Mouse (Mus musculus) megakaryocyte, embryonic 14.5 days (primary cell): ENCODE results near the gene Pafah2. TPM values are rescaled to one million over a fixed set of nuclear protein-coding genes. Genes with fewer than 3 reads are reported as not detected.
"Not testable (repeated sequence)": the region's sequence is repeated elsewhere in the genome, so short reads cannot be mapped to it uniquely, and the experiment has no call there.

Source experiments
- H3K27me3 ChIP-seq: replicated peaks from 2 replicates; pipeline ENCODE3; 2012; ENCODE audit warnings: inconsistent platforms
- H3K36me3 ChIP-seq: replicated peaks from 2 replicates; pipeline ENCODE3; 2012; ENCODE audit warnings: low read length, inconsistent platforms, mixed read lengths
- H3K4me1 ChIP-seq: 2 replicates; pipeline ENCODE4 v1.6.1; 2012; ENCODE audit warnings: inconsistent platforms
- H3K4me3 ChIP-seq: replicated peaks from 2 replicates; pipeline ENCODE3; 2012; ENCODE audit warnings: moderate library complexity, mild to moderate bottlenecking, inconsistent platforms
- H3K9me3 ChIP-seq: 2 replicates; pipeline ENCODE4 v1.6.1; 2012; ENCODE audit warnings: inconsistent platforms
- FLI1 ChIP-seq: IDR thresholded peaks from 2 replicates; pipeline ENCODE4 v1.6.1; 2012; ENCODE audit warnings: low read length, inconsistent platforms, mixed read lengths
- GATA1 ChIP-seq: IDR thresholded peaks from 3 replicates; pipeline ENCODE4 v1.6.1; 2012; ENCODE audit warnings: mixed read lengths, low read length, inconsistent platforms, borderline replicate concordance
- polyA plus RNA-seq: library from polyadenylated mRNA; stranded (reverse); fragments of >175 nt; gene quantifications from 2 replicates; pipeline ENCODE4 v1.2.3, GENCODE M21; 2012; ENCODE audit warnings: low replicate concordance; ENCODE audit not compliant: insufficient read depth

The Pafah2 gene
- polyA plus RNA-seq, 1 experiment, result 3.8 TPM

DNA sequence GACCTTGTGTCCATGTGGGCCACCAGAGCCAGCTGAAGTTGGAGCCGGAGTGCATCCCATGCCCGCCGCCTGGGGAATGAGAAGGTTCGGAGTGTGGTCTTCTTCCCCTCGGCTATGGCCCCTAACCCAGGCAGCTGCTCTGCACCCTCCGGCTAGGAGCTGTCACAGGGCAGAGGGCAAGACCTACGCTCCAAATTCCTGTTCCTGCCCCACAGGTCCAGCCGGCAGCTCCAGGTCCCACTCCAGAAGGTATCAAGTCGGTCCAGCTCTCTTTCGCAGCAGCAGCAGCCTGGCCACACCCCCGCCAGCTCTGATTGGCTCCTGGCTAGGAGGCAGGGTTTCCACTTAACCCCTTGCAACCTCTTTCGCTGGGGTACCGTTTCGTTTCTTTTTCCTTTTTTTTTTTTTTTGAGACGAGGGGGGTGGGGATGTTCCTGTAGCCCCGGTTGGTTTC is 23.8 kb upstream of the Pafah2 start:
- peak overlapping the region; percentile 90 for H3K4me3 ChIP-seq
- TF ChIP-seq GATA1 (no peak), FLI1 (no peak)
- no peaks in the 10 kb centered on the region for H3K36me3 ChIP-seq
- H3K27me3 ChIP-seq, result peaks cover 83% of the 10 kb centered on the region
- peaks cover 7% of the 10 kb centered on the region for H3K9me3 ChIP-seq
- H3K4me1 ChIP-seq, result peaks cover 21% of the 10 kb centered on the region

DNA sequence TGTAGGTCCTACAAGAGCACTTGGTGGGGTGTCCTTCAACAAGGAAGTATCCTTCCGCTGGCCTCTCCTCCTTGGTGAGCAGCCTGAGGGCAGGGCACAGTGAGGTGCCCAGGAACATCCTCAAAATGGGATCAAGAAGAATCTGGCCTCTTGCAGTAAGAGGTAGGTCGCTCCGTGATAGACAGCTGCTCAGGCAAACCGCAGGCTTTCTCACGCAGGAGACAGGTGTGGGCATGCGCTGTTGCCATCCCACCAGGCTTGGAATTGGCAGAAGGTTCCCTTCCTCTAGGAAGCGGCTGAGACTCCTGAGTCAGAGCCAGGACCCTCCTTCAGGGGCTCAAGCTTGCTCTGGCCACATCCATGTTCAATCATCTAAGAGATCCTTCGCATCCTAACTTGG is 22.8 kb upstream of the Pafah2 start:
- Histone ChIP-seq H3K4me3 (no peak overlapping the region), H3K9me3 (peaks cover 7% of the 10 kb centered on the region), H3K36me3 (no peaks in the 10 kb centered on the region), H3K4me1 (peaks cover 21% of the 10 kb centered on the region), H3K27me3 (peaks cover 80% of the 10 kb centered on the region)
- no peak for TF ChIP-seq GATA1
- TF ChIP-seq FLI1, result no peak

DNA sequence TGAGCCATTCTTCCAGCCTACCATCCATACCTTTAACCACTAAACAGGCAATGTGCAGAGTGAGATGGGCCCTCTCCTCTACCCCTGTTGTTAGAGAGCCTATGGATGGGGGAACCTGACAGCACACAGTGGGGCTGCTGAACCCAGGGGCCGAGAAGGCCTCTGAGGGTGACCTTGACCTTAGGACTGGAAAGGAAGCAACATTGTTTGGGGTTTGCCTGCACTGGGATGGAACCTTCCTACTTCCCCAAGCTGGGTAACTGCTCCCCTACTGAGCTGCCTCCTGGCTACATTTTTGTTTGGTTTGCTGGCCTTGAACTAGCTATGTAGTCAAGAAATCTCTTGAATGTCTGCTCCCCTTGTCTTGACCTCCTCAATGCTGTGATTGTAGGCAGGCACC is 21.8 kb upstream of the Pafah2 start:
- Histone ChIP-seq H3K9me3 (peaks cover 7% of the 10 kb centered on the region), H3K4me1 (peaks cover 21% of the 10 kb centered on the region), H3K27me3 (peaks cover 80% of the 10 kb centered on the region), H3K4me3 (no peak overlapping the region), H3K36me3 (no peaks in the 10 kb centered on the region)
- TF ChIP-seq GATA1 (no peak), FLI1 (no peak)

DNA sequence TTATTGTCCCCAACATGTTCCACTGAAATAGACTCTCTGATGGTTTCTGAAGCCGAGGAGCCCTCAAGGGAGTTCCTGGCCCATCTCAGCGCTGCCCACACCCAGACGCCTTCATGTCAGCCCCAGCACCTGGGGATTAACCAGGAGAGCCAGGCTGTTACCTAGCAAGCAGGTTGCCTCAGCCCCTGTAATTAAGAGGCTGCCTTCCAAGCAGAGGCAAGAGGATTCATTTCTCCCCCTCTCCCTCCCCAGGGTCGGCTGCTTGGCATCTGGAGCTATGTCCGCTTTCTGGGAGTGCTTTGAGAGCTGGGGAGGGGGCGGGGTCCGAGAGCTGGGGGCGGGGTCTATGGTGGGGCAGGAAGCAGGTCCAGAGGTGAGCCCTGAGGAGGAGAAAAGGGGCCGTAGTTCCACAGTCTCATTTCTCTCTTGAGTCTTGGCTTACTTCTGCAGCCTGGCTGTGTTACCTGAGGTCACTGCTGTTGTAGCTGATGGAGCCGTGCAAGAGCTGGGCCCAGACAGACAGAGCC is 18.0 kb upstream of the Pafah2 start:
- Histone ChIP-seq H3K4me3 (no peak overlapping the region), H3K9me3 (peaks cover 16% of the 10 kb centered on the region), H3K36me3 (no peaks in the 10 kb centered on the region), H3K4me1 (no peaks in the 10 kb centered on the region), H3K27me3 (peaks cover 67% of the 10 kb centered on the region)
- TF ChIP-seq GATA1, result no peak
- no peak for TF ChIP-seq FLI1

DNA sequence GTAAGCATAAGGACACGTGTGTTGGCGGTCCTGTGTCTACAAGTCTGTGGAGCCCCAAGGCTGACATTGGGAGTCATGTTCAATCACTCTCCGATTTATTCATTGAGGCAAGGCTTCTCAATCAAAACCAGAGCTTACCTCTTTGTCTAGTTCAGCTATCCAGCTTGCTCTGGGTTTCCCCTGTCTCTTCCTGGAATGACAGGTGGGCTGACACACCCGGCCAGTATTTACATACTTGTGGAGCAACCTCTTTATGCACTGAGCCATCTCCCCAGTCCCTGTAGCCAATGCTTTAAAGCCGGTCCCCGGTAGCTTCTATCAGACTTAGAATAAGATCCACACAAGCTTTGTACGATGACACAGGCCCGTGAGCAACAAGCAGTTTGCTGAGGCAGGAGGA is 16.6 kb upstream of the Pafah2 start:
- Histone ChIP-seq H3K4me1 (no peaks in the 10 kb centered on the region), H3K4me3 (no peak overlapping the region), H3K27me3 (peaks cover 57% of the 10 kb centered on the region), H3K9me3 (peaks cover 16% of the 10 kb centered on the region), H3K36me3 (no peaks in the 10 kb centered on the region)
- TF ChIP-seq GATA1, result no peak
- TF ChIP-seq FLI1, result no peak

DNA sequence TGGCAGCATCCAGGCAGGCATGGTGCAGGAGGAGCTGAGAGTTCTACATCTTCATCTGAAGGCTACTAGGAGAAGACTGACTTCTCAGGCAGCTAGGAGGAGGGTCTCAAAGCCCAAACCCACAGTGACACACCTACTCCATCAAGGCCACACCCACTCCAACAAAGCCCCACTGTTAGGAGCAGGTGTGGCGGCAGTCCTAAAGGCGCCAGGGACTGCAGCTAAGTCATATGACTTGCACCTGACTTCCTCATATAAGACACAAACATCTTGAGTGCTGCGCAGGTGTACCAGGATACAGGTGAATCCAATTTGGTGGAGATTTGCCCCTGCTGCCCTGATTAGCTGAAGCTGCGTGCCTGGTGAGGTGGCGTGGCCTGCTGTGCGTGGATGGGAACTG is 12.4 kb upstream of the Pafah2 start, which contains the start of gene Extl1:
TSS of gene Extl1 (minus strand) at position 101 of the 400 bp plus-strand sequence.
- not testable (repeated sequence) for H3K4me3 ChIP-seq, H3K4me1 ChIP-seq, H3K36me3 ChIP-seq
- H3K9me3 ChIP-seq, result peaks cover 15% of the 10 kb centered on the region
- peaks cover 35% of the 10 kb centered on the region for H3K27me3 ChIP-seq

DNA sequence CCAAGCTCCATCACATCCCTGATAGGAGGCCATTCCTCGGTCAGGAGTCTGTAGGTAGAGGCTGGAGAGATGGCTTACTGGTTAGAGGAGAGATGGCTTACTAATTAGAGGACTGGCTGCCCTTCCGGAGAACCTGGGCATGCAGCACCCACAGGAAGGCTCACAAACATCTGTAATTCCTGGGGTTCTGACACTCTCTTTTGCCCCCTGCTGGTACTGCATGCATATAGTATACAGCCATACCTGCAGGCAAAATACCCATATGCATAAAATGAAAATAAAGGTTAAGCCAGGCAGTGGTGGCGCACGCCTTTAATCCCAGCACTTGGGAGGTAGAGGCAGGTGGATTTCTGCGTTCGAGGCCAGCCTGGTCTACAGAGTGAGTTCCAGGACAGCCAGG is 8.9 kb upstream of the Pafah2 start:
- peaks cover 13% of the 10 kb centered on the region for H3K27me3 ChIP-seq
- H3K36me3 ChIP-seq, result no peaks in the 10 kb centered on the region
- no peak overlapping the region for H3K4me3 ChIP-seq
- peaks cover 9% of the 10 kb centered on the region for H3K9me3 ChIP-seq
- TF ChIP-seq FLI1 (no peak), GATA1 (no peak)
- no peaks in the 10 kb centered on the region for H3K4me1 ChIP-seq

DNA sequence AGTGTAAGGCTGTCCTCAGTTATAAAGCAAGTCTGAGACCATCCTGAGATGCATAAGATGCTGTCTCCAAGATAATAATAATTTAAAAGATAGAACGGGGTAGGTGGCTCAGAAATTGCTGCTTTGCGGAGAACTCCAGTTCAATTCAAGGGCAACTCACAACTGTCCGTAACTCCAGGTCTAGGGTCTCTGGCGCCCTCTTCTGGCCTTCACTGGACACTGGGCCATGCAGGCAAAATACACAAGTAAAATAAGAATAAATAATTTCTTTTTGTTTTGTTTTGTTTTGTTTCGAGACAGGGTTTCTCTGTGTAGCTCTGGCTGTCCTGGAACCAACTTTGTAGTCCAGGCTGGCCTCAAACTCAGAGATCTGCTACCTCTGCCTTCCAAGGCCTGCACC is 7.7 kb upstream of the Pafah2 start:
- Histone ChIP-seq H3K4me3 (no peak overlapping the region), H3K4me1 (no peaks in the 10 kb centered on the region), H3K9me3 (peaks cover 6% of the 10 kb centered on the region), H3K36me3 (no peaks in the 10 kb centered on the region), H3K27me3 (peaks cover 4% of the 10 kb centered on the region)
- TF ChIP-seq GATA1, result no peak
- no peak for TF ChIP-seq FLI1

DNA sequence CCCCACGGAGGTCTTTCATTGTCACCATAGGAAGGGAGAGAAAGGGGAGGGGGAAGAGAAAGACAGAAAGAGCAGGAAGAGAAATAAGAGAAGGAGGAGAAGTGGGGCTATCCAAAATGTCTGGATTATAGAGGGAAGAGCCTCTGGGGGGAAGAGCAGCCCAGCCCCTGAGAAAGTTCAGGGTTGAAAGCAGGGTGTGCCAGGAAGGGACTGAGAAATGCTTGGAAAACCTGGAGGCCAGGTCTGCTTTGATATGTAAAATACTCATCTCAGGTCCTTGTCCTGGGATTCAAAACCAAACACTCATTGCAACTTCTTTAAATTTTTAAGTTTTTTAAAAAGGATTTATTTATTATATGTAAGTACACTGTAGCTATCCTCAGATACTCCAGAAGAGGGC is 4.5 kb upstream of the Pafah2 start:
- Histone ChIP-seq H3K27me3 (peaks cover 4% of the 10 kb centered on the region), H3K4me1 (peaks cover 8% of the 10 kb centered on the region), H3K4me3 (no peak overlapping the region), H3K36me3 (no peaks in the 10 kb centered on the region), H3K9me3 (peaks cover 6% of the 10 kb centered on the region)
- no peak for TF ChIP-seq GATA1
- TF ChIP-seq FLI1, result no peak

DNA sequence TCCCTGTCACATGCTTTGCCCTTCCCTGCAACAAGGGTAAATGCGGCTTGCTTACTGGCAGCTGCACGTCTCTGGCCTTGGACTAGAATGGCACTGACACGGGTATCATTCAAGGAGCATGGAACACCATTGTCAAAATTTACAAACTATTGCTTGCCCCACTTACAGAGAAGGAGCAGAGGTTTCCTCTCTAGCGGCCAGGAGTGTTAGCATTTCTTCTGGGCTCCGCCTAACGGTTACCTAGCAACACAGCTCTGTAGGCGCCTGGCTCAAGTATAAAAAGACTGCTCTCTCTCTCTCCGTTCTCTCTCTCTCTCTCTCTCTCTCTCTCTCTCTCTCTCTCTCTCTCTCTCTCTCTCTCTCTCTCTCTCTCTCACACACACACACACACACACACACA is 3.5 kb upstream of the Pafah2 start:
- Histone ChIP-seq H3K27me3 (no peaks in the 10 kb centered on the region), H3K4me3 (no peak overlapping the region), H3K9me3 (no peaks in the 10 kb centered on the region), H3K4me1 (peaks cover 16% of the 10 kb centered on the region), H3K36me3 (no peaks in the 10 kb centered on the region)
- TF ChIP-seq GATA1 (no peak), FLI1 (no peak)

DNA sequence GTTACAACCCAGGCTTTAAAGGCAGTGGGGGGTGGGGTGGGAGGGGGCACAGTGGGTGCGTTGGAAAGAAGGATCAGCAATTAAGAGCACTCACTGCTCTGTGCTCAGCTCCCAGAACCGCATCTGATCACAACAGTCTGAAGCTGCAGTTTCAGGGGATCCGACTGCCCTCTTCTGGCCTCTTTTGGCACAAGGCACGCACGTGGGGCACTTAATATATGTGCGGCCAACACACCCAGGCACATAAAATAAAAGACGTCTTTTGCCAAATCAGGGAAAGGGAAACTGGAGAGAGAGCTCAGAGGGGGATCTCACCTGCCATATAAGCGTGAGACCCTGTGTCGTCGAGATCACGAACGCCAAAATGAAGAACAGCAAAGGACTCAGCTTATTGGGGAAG is 3.1 kb upstream of the Pafah2 start:
- TF ChIP-seq FLI1, result no peak
- no peak for TF ChIP-seq GATA1
- no peaks in the 10 kb centered on the region for H3K9me3 ChIP-seq
- H3K36me3 ChIP-seq, result no peaks in the 10 kb centered on the region
- peaks cover 18% of the 10 kb centered on the region for H3K4me1 ChIP-seq
- no peak overlapping the region for H3K4me3 ChIP-seq
- no peaks in the 10 kb centered on the region for H3K27me3 ChIP-seq
